Mouse (Mus musculus) small intestine, adult 2 months (tissue): ENCODE measurements around the gene Sec16a.

ENCODE experiments used
- CTCF ChIP-seq: fragments of 200-500 bp; IDR thresholded peaks from 2 replicates; pipeline ENCODE4 v1.5.1; 2012; ENCODE audit warnings: low read depth, mild to moderate bottlenecking, control low read depth, inconsistent platforms, low read length, moderate library complexity, mixed read lengths; ENCODE audit not compliant: insufficient replicate concordance, insufficient read length; ENCODE audit errors: extremely low read depth
- POLR2A ChIP-seq: fragments of 200-500 bp; IDR thresholded peaks from 2 replicates; pipeline ENCODE4 v1.6.1; 2012; ENCODE audit warnings: low read depth, mild to moderate bottlenecking, control low read depth, inconsistent platforms, low read length, moderate library complexity

DNA sequence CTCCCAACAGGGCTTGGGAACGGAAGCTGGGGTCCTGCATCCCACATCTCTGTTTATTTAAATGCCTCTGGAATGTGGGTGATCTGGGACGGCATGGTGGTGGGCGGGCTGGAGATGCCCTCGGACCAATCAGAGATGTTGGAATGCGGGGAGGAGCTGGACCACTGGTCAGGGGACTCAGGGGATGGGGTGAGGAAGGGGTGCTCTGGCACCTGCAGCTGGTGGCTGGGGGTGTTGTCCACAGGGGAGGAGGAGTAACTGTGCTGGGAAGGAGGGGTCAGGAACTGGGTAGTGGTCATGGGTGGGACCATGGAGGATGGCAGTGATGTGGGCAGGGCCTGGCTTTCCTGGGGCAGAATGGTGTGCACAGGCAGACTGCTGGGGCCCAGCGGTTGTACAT is 14.5 kb upstream of the Sec16a start:
- TF ChIP-seq CTCF (no peak), POLR2A (no peak)
